Mouse (Mus musculus): ENCODE measurements at regions not wholly inside any gene's neighbourhood (a gene's known extent, or its start where the extent isn't known, plus 50 kb on each side); places are given as distances from the start of the nearest gene placed in this dataset.

DNA sequence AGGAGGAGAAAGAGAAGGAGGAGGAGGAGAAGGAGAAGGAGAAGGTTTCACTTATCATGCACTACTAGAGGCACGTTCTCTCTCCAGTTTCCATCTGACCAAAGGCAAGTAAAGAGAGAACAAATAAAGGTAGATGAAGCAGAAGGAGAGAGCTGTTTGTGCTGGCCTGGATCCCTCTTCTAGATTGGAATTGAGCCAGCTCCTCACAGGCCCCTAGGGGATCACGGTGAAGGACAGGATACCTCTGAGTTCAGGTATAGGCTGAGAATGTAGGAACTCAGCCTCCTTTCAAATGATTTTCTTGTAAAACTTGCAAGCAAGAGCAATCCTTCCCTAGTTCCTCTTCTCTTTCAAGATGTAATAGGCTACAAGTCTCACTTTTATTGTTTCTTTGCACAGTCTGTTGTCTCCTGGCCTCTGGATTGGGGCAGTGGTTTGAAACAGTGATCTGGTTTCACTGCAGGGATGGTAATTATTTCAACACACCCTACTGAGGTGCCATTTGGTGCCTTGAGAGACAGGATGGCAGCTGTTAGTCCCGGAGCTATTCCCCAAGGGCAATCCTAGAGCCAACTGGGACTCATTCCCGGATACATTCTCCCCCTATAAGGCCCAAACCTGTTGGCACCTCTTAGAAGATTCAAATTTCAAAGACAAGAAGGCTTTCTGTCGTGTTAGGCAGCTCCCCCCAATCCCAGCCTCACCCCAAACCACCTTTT is 134.8 kb downstream of the Gm9817 start:
- no peak for DNase-seq (ENCODE audit: low read depth)

DNA sequence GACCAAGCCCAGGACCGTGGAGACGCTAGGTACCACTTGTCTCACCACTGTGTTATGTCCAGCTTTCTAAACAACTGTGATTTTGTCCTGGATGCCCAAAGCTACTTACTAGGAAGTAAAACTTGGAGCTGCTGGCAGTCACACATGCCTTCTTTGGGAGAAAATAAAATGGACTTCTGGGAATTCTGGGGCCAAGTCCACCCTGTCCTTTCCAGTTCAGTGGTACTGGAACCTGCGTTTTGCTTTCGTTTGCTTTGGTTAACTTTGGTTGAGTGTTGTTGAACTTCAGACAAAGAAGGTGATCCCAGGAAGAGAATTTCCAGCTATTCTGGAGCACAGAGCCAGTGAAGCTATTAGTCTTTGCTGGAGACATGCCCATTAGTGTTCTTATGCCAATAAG is 139.8 kb downstream of the Gm9817 start:
- no peak for DNase-seq (ENCODE audit: low read depth)

GRCm38 (mm10) chr13:45219671-45220070 is 141.2 kb downstream of the Gm9817 start:
- DNase-seq (ENCODE audit: low read depth), result no peak

DNA sequence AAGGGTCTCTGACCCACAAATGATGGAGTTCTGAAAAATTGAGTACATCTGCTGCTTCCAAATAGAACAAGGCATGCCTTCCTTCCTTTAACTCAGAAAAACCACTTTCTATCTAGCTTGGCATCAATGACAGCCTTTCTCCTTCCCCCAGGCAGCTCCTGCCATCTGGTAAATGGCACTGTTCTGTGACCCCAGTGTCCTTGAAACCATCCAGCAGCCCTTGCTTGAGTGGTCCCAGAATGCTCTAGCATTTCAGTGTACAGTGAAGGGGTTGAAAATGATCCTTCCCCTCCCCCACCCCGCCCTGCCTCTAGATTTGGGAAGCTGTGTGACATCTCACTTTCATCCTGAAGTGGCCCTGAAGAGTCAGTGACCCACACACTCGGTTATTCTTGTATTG is 152.3 kb downstream of the Gm9817 start:
- DNase-seq (ENCODE audit: low read depth), result no peak

- DNase-seq (ENCODE audit: low read depth), result no peak
Observed at GRCm38 (mm10) chr13:45235236-45235635, 154.3 kb upstream of the Mylip start.

DNA sequence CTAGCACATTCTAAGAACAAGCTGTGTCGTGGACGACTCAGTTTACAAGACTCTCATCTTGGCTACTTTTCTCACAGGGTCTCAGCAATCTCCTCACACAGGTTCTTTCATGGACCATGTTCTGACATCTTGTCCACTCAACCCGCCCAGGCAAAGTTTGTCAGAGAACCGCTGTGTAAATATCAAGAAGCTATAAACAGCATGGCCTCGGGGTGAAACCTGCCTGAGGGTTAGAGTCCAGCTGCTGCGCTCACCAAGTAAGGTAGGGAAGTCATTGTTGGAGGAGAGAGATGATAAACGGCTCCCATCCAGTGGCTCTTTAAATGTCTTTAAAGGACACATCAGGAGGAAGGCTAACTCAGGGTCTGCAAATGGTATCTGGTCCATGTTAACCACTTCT is 151.3 kb upstream of the Mylip start:
- no peak for DNase-seq (ENCODE audit: low read depth)

- no peak for DNase-seq (ENCODE audit: low read depth)
Observed at GRCm38 (mm10) chr13:45239153-45239552, 150.4 kb upstream of the Mylip start.

DNA sequence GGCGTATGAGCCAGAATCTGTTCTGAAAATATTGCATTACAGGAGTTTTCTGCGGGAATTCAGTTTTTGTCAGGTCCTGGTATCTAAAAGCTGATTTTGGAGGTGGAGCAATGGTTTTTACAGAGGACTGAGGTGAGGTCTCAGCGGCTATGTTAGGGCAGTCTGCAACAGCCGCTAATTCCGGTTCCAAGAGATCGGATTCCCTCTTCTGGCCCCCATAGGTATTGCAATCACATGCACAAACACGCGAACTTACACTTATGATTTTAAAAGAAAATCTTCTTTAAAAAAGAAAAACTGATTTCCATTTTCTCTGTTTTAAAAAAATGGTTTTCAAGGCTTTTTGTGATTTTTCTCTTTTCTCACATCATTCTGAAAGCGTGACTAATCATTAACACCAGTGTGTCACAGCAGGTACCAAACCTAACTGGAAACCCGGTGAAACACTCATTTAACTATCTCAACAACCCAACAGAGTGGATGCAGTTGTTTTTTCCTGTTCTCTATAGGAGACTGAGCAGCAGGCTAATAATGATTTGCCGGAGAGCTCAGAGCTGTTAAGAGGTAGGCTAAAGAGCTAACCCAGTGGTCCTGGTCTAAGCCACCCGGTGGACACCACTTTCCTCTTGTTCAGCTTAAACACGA is 149.4 kb upstream of the Mylip start:
- no peak for DNase-seq (ENCODE audit: low read depth)

- no peak for DNase-seq (ENCODE audit: low read depth)
Observed at GRCm38 (mm10) chr13:45242261-45242660, 147.3 kb upstream of the Mylip start.

DNA sequence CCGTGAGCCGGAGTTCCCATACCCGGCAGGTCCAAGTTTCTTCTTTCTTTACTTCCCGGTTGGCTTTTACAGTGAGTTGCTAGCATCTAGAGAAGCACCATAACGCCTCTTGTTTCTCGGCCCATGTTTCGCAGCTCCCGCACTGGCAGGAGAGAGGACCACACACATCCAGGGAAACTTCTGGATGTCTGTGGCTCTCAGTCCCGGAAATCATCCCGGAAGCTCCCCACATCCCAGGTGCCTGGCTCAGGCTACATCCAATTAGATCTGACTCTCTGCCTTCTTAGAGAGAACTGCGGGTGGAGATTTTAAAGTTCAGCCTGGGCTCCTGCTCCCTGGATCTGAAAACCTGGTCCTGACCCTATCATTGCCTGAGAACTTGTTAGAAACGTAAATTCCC is 146.8 kb upstream of the Mylip start:
- DNase-seq (ENCODE audit: low read depth), result no peak

DNA sequence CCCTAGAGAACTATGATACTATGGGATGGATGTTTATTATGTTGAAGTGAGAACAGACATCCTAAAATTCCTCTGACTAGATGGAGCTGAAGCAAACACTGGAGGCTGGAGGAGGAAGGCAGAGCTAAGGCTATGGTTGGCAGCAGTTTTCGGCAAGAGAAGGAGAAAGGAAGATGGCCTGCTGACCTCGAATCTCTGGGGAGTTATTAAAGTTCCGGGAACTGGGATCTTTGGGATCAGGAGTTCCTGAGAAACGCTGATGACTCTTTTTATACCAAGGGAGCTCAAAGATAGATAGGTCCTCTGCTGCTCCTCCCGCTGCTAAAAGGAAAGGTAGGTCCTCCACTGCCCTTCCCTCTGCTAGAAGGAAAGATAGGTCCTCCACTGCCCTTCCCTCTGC is 143.9 kb upstream of the Mylip start:
- DNase-seq (ENCODE audit: low read depth), result no peak

DNA sequence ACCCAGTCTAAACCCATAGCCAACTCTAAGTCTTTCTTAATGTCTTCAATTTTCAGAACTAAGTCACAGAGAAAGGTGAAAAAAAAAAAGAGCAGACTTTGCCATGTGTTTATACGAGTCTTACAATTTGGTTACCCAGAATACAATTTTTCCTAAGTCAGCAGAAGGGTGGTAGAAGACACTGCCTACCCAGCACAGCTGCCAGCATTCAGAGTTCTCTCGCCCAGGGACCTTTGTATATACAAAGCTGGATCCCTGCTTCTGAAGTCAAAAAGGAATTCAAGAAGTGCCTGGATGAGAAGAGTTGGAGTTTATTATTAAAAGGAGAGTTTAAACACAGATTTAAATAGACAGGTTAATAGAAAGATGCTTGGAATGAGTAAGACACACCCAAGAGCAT is 143.2 kb upstream of the Mylip start:
- DNase-seq (ENCODE audit: low read depth), result no peak

- no peak for DNase-seq (ENCODE audit: low read depth)
Observed at GRCm38 (mm10) chr13:45250028-45250427, 139.5 kb upstream of the Mylip start.

GRCm38 (mm10) chr13:45251068-45251467 is 138.5 kb upstream of the Mylip start:
- no peak for DNase-seq (ENCODE audit: low read depth)

GRCm38 (mm10) chr13:45252126-45252525 is 137.4 kb upstream of the Mylip start:
- DNase-seq (ENCODE audit: low read depth), result no peak

DNA sequence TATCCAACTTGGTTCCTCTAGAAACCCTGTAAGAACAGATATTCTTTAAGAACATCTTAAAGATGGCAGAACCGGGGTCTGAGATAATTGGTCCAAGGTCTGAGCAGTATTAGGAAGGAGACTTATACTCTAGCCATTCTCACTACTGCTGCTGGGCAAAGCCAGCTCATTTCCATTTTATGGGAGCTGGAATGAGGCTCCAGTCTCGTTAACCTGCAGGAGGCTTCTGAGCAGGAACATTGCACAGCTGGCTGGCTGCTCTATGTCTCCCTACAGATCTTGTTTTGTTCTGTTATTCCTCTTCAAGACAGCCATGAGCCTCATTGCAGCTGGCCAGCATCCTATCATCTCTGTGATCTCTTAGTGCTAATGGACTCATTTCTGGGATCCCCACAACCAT is 136.3 kb upstream of the Mylip start:
- no peak for DNase-seq (ENCODE audit: low read depth)

DNA sequence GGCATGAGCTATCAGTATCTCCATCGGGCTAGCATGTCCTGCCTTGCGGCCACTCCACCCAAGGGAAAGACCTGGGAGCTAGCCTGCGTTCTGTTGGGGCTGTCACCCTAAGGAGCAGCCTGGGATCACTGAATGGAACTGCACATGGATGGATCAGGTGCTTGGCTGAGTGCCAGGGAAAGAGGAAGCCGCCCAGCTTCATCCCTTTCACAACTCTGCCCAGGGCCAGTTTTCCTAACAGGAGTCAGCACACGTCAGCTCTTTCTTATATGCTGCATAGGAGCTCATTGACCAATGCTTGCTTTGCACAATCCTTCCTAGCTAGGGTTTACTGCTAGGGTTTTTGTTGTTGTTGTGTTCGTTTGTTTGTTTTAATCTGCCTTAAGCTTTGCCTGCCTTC is 134.3 kb upstream of the Mylip start:
- DNase-seq (ENCODE audit: low read depth), result no peak

GRCm38 (mm10) chr13:45262011-45262410 is 127.5 kb upstream of the Mylip start:
- DNase-seq (ENCODE audit: low read depth), result no peak

- no peak for DNase-seq (ENCODE audit: low read depth)
Observed at GRCm38 (mm10) chr13:45266287-45267064, 123.1 kb upstream of the Mylip start.

- no peak for DNase-seq (ENCODE audit: low read depth)
Observed at GRCm38 (mm10) chr13:45267446-45267845, 122.1 kb upstream of the Mylip start.

- no peak for DNase-seq (ENCODE audit: low read depth)
Observed at GRCm38 (mm10) chr13:45267906-45268305, 121.6 kb upstream of the Mylip start.

DNA sequence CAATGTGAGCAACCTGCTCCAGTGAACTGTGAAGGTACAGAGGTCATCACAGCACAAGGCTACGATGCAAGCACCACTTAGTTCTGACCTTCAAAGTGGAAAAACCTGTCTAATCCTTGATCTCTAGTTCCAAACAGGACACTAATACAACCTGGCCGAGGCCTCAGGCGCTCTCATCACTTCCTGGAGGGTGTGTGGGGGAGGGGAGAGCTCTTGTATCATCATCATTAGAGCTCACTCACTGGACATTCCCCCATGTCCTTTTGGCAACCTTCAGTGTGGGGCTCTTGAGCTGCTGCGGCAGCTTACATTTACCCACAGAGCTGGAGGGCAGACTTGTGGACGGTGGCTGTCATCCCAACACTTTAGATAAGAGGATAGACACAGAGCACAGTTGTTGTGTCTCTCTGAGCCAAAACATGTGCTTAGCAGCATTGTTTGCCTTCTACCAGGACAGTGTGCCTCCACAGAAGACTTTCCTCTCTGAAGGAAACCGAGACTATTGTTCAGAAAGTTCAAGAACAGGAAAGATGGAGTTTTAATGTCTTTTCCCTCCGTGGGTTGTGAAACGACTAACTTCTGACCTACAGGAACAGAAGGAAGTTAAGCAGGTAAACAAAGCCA is 115.2 kb upstream of the Mylip start:
- DNase-seq (ENCODE audit: low read depth), result no peak

- no peak for DNase-seq (ENCODE audit: low read depth)
Observed at GRCm38 (mm10) chr13:45275391-45275790, 114.2 kb upstream of the Mylip start.

Data from induced T-regulatory cell, adult 2 months (primary cell).